Mouse (Mus musculus) hindlimb bud, embryonic 11.5 days (tissue): ENCODE data around the gene Odf3l1.

Experiments
- DNase-seq: peaks from one replicate; pipeline ENCODE4 v3.0.0-alpha.2; 2012; ENCODE audit warnings: low read depth, low spot score; ENCODE audit errors: extremely low spot score

Gene Odf3l1

GRCm38 (mm10) chr9:56882283-56882682, 17.8 kb upstream of the Odf3l1 start:
- DNase-seq: no peak

- DNase-seq: no peak
Observed at GRCm38 (mm10) chr9:56881539-56882082, 17.1 kb upstream of the Odf3l1 start.

GRCm38 (mm10) chr9:56880790-56881189, 16.3 kb upstream of the Odf3l1 start:
- no peak for DNase-seq

DNA sequence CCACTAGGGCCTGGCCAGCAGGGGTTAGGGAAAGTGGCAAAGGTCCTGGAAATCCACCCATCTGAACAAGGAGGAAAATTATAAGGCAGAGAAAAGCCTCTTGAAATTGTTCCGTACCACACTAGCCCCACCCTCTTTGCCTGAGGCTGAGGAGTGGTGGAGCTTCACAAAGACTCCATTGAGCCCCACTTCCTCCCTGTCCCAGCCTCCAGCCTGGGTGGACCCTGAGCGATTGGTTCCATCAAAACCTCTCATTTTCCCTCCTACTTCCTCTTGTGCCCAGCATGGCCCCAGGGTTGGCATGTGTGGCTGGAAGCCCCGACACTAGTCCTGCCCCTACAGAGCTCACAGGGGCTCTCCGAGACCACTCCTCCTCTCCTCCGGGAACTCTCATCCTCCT, 12.8 kb upstream of the Odf3l1 start:
- DNase-seq: no peak

DNA sequence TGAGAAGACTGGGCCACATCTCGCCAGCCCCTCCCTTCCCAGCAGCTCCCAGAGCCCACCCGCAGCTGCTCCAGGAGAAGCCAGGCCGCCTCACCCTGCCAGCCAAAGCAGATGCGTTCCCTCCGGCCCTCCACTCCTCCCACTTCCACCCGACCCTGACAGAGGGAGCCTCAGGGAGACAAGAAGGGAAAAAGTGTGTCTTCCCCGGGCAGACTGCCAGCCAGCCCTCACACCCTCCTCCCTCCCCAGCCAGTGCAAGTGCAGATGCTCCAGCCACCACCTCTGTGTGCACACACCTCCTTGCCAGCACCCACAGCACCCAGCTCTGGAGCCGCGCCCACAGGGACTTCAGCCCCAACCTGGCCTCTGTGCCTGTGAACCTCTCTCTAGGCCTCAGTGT, 12.3 kb upstream of the Odf3l1 start:
- DNase-seq: no peak

DNA sequence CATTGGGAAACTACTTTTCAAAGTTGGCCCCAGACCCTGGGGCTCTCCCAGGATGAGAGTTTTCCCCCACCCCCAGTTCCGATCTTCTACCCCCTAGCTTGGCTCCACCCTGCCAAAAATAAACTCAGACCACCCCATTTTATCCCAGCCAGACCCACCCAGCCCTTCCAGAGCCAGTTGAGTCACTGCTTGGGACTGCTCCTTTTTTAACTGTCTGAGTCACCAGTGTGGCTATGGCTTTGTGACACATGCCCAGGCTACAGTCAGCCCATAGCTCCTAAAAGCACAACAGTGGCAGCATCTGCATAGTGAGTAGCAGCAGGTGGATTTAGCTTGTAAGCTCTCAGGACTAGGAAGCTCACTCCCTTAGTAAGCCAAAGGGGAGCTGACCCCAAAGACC, 8.6 kb upstream of the Odf3l1 start:
- no peak for DNase-seq

- DNase-seq: no peak
Observed at GRCm38 (mm10) chr9:56872105-56872903, 7.8 kb upstream of the Odf3l1 start.

GRCm38 (mm10) chr9:56871191-56871590, 6.7 kb upstream of the Odf3l1 start:
- DNase-seq: no peak

- DNase-seq: no peak
Observed at GRCm38 (mm10) chr9:56870778-56871177, 6.3 kb upstream of the Odf3l1 start.

GRCm38 (mm10) chr9:56869552-56869951, 5.1 kb upstream of the Odf3l1 start:
- no peak for DNase-seq

DNA sequence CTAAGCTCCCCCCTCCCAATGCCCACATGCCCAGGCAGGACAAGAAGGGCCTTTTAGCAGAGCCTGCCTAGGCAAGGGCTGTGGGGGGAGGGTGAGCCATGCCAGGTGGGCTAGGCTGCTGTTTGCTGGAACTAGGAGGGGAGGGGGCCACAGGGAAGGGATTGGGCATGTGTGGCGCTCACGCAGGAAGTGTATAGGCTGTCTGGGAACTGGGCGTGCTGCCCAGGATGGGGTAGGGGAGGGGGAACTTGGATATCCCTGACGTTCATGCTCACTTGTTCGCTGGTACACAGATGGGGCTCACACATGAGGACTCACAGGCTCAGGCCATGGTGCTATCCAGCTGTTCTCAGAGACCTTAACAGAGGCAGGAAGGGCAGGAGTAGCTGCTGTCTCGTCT, 3.8 kb upstream of the Odf3l1 start:
- no peak for DNase-seq

DNA sequence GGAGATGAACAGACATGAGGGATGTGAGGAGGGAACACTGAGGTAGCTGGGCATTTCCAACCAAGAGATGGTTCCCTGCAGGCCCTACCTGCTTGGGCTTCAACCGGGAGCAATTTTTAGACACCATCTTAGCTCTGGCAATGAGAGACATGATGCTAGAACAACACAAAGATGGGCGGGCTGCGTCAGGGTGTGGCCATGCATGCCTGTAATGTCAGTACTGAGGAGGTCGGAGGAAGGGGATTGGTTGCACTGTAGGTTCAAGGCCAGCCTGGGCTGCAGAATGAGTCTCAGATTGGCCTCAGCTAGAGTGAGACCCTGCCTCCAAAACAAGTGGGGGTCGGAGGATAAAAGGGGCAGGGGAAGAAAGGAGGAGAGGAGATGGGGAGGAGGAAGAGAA, 2.0 kb upstream of the Odf3l1 start:
- no peak for DNase-seq

DNA sequence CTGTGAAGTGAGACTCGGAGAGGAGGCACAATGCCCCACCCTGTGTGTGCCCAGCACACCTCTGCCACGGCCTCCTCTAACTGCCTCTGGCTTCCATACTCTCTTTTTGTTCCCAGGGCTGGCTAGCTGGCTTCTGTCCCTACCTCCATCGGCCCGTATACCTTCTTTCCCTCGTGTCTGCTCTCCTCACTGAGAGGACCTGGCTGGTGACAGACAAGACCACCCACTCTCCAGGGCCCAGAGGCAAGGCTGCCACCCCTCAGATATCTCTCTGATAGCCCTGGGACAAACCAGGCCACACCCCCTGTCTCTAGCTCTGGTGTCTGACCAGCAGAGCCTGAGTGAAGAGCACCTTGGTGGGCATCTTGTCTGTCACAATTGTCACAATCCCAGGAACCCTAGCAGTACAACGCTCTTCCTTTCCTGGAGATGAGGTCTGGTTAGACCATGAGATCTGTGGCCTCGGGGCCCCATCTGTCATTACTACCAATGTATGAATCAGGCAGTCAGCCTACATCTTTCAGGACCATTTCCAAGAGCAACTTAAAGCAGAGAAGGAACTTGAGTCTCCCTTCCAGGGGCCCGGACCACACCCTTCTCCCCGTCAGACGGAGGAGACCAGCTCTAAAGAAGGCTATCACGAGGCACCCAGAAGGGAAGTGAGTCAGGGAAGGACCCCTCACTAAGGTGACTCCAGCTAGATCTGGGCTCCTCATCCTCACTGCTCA, 1.4 kb upstream of the Odf3l1 start:
- DNase-seq: no peak

GRCm38 (mm10) chr9:56864832-56865231, 353 bp upstream of the Odf3l1 start, which contains the start of gene Cspg4:
Gene Cspg4, plus strand, starts transcription at chr9:56865033.
- DNase-seq: no peak

GRCm38 (mm10) chr9:56862863-56863262, 1.6 kb downstream of the Odf3l1 start:
- DNase-seq: no peak

DNA sequence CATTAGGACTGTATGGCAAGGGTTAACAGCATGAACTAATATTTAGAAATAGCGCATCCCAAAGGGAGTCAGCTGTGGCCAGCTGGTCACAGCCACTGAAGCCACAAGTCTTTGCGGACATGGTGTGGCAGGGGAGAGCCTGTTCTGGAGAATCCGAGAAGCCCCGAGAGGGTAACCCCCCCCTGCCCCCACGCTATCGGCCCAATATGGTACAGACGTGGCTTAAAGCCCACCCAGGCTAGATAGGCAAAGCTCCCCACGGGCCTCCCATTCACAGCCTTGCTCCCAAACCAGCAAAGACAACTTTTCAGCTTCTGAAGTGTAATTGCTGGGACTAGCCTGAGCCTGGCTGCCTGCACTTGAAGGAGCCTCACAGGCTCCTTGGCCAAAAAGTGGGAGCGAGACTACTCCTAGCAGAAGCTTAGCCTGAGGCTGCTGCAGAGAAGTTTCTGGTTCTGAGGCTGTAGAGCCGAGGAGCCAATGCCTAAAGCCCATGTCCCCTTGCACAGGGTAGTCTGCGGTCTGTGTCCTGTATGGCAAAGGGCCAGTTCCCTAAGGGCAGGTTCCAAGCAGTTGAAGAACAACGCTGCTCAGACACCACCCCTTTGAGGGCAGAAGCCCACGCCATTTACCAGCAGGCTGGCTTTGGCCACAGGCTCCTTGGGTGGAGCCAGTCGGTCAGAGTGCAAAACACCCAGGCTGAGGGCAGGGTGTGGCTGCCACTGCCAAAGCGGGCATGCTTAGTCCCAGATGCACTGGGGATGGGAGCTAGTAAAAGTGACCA, 3.8 kb downstream of the Odf3l1 start:
- no peak for DNase-seq

DNA sequence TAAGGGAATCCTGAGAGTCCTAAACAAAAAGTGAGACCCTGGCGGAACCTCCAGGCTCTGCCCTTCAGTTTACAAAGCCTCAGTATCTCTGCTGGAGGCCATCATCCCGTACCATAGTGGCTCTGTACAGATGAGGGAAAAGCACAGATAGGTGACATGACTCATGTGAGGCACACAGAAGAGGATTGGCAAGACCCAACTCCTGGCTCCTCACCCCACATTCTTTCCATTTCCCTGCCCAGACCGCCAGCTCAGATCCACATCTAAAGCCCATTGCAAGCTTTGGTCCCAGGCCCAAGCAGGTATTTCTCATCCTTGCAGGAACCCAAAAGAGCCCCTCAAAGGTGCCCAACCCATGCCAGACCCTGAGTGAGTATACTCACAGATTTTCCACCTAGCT, 4.4 kb downstream of the Odf3l1 start:
- DNase-seq: no peak

GRCm38 (mm10) chr9:56857463-56857862, 7.0 kb downstream of the Odf3l1 start:
- no peak for DNase-seq

GRCm38 (mm10) chr9:56851778-56852177, 12.7 kb downstream of the Odf3l1 start:
- no peak for DNase-seq

DNA sequence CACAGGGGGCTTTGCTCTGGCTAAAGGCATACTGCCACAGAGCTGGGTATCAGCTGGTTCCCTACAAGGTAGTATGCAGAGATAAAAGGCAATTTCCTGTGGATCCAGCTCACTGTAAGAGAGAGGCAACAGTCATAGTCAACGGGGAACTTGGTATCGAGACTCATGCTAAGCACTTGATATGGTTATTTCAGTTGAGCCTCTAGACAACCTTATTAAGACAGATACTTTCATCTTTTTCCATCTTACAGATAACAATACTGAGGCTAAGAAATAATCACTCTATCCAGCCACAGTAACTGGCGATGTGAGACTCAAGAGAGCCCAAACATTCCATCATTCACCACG, 13.6 kb downstream of the Odf3l1 start:
- no peak for DNase-seq

GRCm38 (mm10) chr9:56850128-56850904, 14.2 kb downstream of the Odf3l1 start:
- DNase-seq: no peak
